Mouse (Mus musculus) CH12.LX (cell line): ENCODE results near the gene Lmnb2. TPM values are rescaled to one million over a fixed set of nuclear protein-coding genes. Genes with fewer than 3 reads are reported as not detected.

ENCODE experiments used
- DNase-seq: peaks from one replicate; pipeline ENCODE4 v3.0.0-alpha.2; 2013; ENCODE audit errors: extremely low read depth
- H3K27ac ChIP-seq: 2 replicates; pipeline ENCODE4 v1.5.1; 2012; ENCODE audit warnings: low read depth, mild to moderate bottlenecking, control low read depth, moderate library complexity; ENCODE audit not compliant: insufficient read depth
- H3K27me3 ChIP-seq: replicated peaks from 2 replicates; pipeline ENCODE3; 2012; ENCODE audit warnings: inconsistent platforms
- H3K36me3 ChIP-seq, 2 experiments: replicated peaks in 1 of 2; 2 replicates each; pipeline versions ENCODE3 to v1.6.1; 2012; ENCODE audit warnings: inconsistent platforms in 1 of 2, low read length in 1 of 2, mild to moderate bottlenecking in 1 of 2, mixed read lengths in 1 of 2, moderate library complexity in 1 of 2; ENCODE audit not compliant: control insufficient read depth in 1 of 2, insufficient read depth in 1 of 2
- H3K4me1 ChIP-seq, 2 experiments: 2 replicates each; pipeline ENCODE4 v1.6.1; 2012; ENCODE audit warnings: inconsistent platforms in 1 of 2, moderate library complexity in 1 of 2; ENCODE audit not compliant: insufficient read depth in 2 of 2, control insufficient read depth in 1 of 2
- H3K4me2 ChIP-seq: 2 replicates; pipeline ENCODE4 v1.6.1; 2012; ENCODE audit warnings: low read depth, mild to moderate bottlenecking, control low read depth; ENCODE audit not compliant: poor library complexity, insufficient read depth, severe bottlenecking
- H3K4me3 ChIP-seq, 3 experiments: fragments of 150-350 bp in 1 of 3; sonication (generic) in 1 of 3; replicated peaks in 1 of 3; 2 replicates each; pipeline versions ENCODE3 to v1.5.1; 2011 to 2012; ENCODE audit warnings: low read depth in 2 of 3, low read length in 2 of 3, mild to moderate bottlenecking in 2 of 3, moderate library complexity in 2 of 3, control low read depth in 1 of 3, improper control_type of control experiment in 1 of 3, inconsistent platforms in 1 of 3, mixed read lengths in 1 of 3; ENCODE audit not compliant: poor library complexity in 1 of 3
- H3K79me2 ChIP-seq: replicated peaks from 2 replicates; pipeline ENCODE4 v1.6.1; 2012; ENCODE audit warnings: mild to moderate bottlenecking, moderate library complexity; ENCODE audit not compliant: control insufficient read depth, poor library complexity, insufficient read depth, severe bottlenecking; ENCODE audit errors: extremely low read depth
- H3K9ac ChIP-seq: 2 replicates; pipeline ENCODE4 v1.6.1; 2012; ENCODE audit warnings: low read depth, mild to moderate bottlenecking, control low read depth, moderate library complexity; ENCODE audit not compliant: insufficient read depth
- H3K9me3 ChIP-seq: replicated peaks from 2 replicates; pipeline ENCODE3; 2012; ENCODE audit warnings: low read length, inconsistent platforms, mixed read lengths
- BHLHE40 ChIP-seq: IDR thresholded peaks from 2 replicates; pipeline ENCODE4 v1.6.1; 2011; ENCODE audit warnings: mild to moderate bottlenecking, low read depth, low read length, improper control_type of control experiment
- CHD2 ChIP-seq: IDR thresholded peaks from 2 replicates; pipeline ENCODE4 v1.6.1; 2011; ENCODE audit warnings: low read length, improper control_type of control experiment
- ELF1 ChIP-seq: IDR thresholded peaks from 2 replicates; pipeline ENCODE4 v1.6.1; 2014; ENCODE audit warnings: low read depth, mild to moderate bottlenecking, inconsistent platforms, low read length, improper control_type of control experiment
- EP300 ChIP-seq: IDR thresholded peaks from 2 replicates; pipeline ENCODE4 v1.6.1; 2011; ENCODE audit warnings: low read length, improper control_type of control experiment
- ETS1 ChIP-seq: conservative IDR thresholded peaks from 2 replicates; pipeline ENCODE4 v1.6.1; 2012; ENCODE audit warnings: low read depth, mild to moderate bottlenecking, inconsistent platforms, low read length, improper control_type of control experiment, moderate library complexity
- HCFC1 ChIP-seq: IDR thresholded peaks from 2 replicates; pipeline ENCODE4 v1.6.1; 2012; ENCODE audit warnings: low read depth, mild to moderate bottlenecking, inconsistent platforms, low read length, improper control_type of control experiment
- IRF4 ChIP-seq: IDR thresholded peaks from 2 replicates; pipeline ENCODE4 v1.6.1; 2014; ENCODE audit warnings: low read depth, mild to moderate bottlenecking, inconsistent platforms, low read length, improper control_type of control experiment
- JUN ChIP-seq: IDR thresholded peaks from 2 replicates; pipeline ENCODE4 v1.6.1; 2011; ENCODE audit warnings: low read depth, mild to moderate bottlenecking, low read length, improper control_type of control experiment, moderate library complexity; ENCODE audit not compliant: insufficient read depth
- JUND ChIP-seq: conservative IDR thresholded peaks from 2 replicates; pipeline ENCODE4 v1.6.1; 2011; ENCODE audit warnings: low read depth, low read length, improper control_type of control experiment
- KAT2A ChIP-seq: IDR thresholded peaks from 2 replicates; pipeline ENCODE4 v1.6.1; 2012; ENCODE audit warnings: low read length, improper control_type of control experiment, inconsistent platforms; ENCODE audit not compliant: insufficient replicate concordance
- MAFK ChIP-seq: IDR thresholded peaks from 2 replicates; pipeline ENCODE4 v1.6.1; 2011; ENCODE audit warnings: low read length, improper control_type of control experiment; ENCODE audit not compliant: insufficient replicate concordance
- MAX ChIP-seq: IDR thresholded peaks from 2 replicates; pipeline ENCODE4 v1.6.1; 2011; ENCODE audit warnings: low read length, improper control_type of control experiment
- MAZ ChIP-seq: IDR thresholded peaks from 2 replicates; pipeline ENCODE4 v1.6.1; 2012; ENCODE audit warnings: low read depth, mild to moderate bottlenecking, inconsistent platforms, low read length, improper control_type of control experiment, moderate library complexity
- MEF2A ChIP-seq: IDR thresholded peaks from 2 replicates; pipeline ENCODE4 v1.6.1; 2014; ENCODE audit warnings: low read depth, mild to moderate bottlenecking, inconsistent platforms, low read length, improper control_type of control experiment, borderline replicate concordance
- MYC ChIP-seq: IDR thresholded peaks from 2 replicates; pipeline ENCODE4 v1.6.1; 2011; ENCODE audit warnings: low read depth, mild to moderate bottlenecking, improper control_type of control experiment, low read length
- NELFE ChIP-seq: IDR thresholded peaks from 2 replicates; pipeline ENCODE4 v1.6.1; 2011; ENCODE audit warnings: low read depth, low read length, improper control_type of control experiment
- POLR2A ChIP-seq: IDR thresholded peaks from 2 replicates; pipeline ENCODE4 v1.6.1; 2011; ENCODE audit warnings: low read depth, mild to moderate bottlenecking, improper control_type of control experiment, low read length
- POLR2AphosphoS2 ChIP-seq: IDR thresholded peaks from 2 replicates; pipeline ENCODE4 v1.6.1; 2011; ENCODE audit warnings: low read depth, low read length, improper control_type of control experiment
- RAD21 ChIP-seq: IDR thresholded peaks from 2 replicates; pipeline ENCODE4 v1.6.1; 2011; ENCODE audit warnings: low read depth, mild to moderate bottlenecking, low read length, improper control_type of control experiment, moderate library complexity
- RCOR1 ChIP-seq: conservative IDR thresholded peaks from 2 replicates; pipeline ENCODE4 v1.6.1; 2012; ENCODE audit warnings: low read depth, mild to moderate bottlenecking, inconsistent platforms, low read length, improper control_type of control experiment
- SIN3A ChIP-seq: IDR thresholded peaks from 2 replicates; pipeline ENCODE4 v1.6.1; 2012; ENCODE audit warnings: low read length, improper control_type of control experiment, inconsistent platforms
- SMC3 ChIP-seq: IDR thresholded peaks from 2 replicates; pipeline ENCODE4 v1.6.1; 2011; ENCODE audit warnings: low read depth, low read length, improper control_type of control experiment
- UBTF ChIP-seq: IDR thresholded peaks from 2 replicates; pipeline ENCODE4 v1.6.1; 2012; ENCODE audit warnings: low read depth, mild to moderate bottlenecking, inconsistent platforms, low read length, improper control_type of control experiment, moderate library complexity
- ZC3H11A ChIP-seq: IDR thresholded peaks from 2 replicates; pipeline ENCODE4 v1.6.1; 2012; ENCODE audit warnings: low read depth, mild to moderate bottlenecking, inconsistent platforms, low read length, improper control_type of control experiment
- ZKSCAN1 ChIP-seq: IDR thresholded peaks from 2 replicates; pipeline ENCODE4 v1.6.1; 2012; ENCODE audit warnings: low read depth, inconsistent platforms, low read length, improper control_type of control experiment, borderline replicate concordance
- ZMIZ1 ChIP-seq: IDR thresholded peaks from 2 replicates; pipeline ENCODE4 v1.6.1; 2012; ENCODE audit warnings: low read depth, mild to moderate bottlenecking, inconsistent platforms, low read length, improper control_type of control experiment
- ZNF384 ChIP-seq: IDR thresholded peaks from 2 replicates; pipeline ENCODE4 v1.6.1; 2012; ENCODE audit warnings: low read depth, low read length, improper control_type of control experiment, inconsistent platforms
- dilution Hi-C: fragments of 300-500 bp; cut with MboI; formaldehyde crosslinking; loops from 2 replicates; pipeline ENCODE4 v1.14.3; 2020; ENCODE audit warnings: low sequenced_read_pairs; ENCODE audit not compliant: extremely low pct_unique_long_range_greater_than_20kb, extremely low pct_ligation_motif_present
- in situ Hi-C: fragments of 300-500 bp; cut with MboI; formaldehyde crosslinking; loops from 3 replicates; pipeline ENCODE4 v1.14.3; 2019; ENCODE audit warnings: low sequenced_read_pairs, low pct_ligation_motif_present, low pct_unique_long_range_greater_than_20kb, mixed read lengths
- polyA plus RNA-seq: library from polyadenylated mRNA; unstranded; fragments of >175 nt; gene quantifications from 2 replicates; pipeline ENCODE4 v1.2.1, GENCODE M21; 2012; ENCODE audit warnings: low read depth; ENCODE audit not compliant: insufficient read length
- total RNA-seq, 2 experiments: library from RNA; depleted of rRNA; stranded (reverse); fragments of 300-350 nt in 1 of 2; fragments of >200 nt in 1 of 2; gene quantifications; 2 replicates each; pipeline ENCODE4 v1.2.3; 2012 to 2014

Gene Lmnb2
- total and polyA plus RNA-seq, 3 experiments: 20.7 to 25.8 (median 23.7) TPM

DNA sequence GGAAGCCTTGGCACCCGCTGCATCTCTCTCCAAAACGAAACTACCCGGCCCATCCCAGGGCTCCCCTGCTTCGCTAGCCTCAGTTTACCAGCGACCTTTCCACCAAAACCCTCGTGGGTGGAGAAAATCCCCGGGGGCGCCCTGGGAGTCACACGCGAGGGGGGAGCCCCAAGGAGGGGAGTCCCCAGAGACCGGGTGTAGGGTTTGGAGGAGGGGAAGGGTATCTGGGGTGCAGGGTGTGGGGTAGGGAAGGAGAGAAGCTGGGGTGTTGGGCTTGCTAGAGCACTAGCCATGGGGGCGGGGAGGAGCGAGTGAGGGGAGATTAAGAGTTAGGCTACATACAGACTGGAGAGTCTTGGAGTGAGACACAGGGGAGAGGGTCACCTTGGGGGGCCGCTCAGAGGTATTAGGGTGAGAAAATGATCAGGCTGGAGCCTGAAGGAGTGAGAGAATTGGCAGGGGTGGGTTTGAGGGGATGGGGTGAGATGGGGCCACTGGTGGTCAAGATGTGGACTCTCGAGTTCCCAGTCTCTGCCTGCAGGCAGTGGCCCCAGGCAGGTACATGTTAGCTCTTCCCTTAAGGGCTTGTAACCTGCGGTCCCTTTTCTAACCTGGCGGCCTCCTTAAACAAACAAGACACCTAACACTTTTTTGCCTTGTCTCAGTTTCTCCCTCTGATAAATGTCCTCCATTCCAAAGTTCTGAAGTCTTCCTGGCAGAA lies 14.8 kb upstream of the Lmnb2 start:
- in situ Hi-C loops: loop anchor here (5.0 kb wide), 1 partner anchor 34 kb away; no protein-coding TSS in a partner anchor
- H3K4me1 ChIP-seq: peaks cover 34 to 79% of the 10 kb centered on the region in 2 experiments
- H3K27me3 ChIP-seq: peaks cover 19% of the 10 kb centered on the region

DNA sequence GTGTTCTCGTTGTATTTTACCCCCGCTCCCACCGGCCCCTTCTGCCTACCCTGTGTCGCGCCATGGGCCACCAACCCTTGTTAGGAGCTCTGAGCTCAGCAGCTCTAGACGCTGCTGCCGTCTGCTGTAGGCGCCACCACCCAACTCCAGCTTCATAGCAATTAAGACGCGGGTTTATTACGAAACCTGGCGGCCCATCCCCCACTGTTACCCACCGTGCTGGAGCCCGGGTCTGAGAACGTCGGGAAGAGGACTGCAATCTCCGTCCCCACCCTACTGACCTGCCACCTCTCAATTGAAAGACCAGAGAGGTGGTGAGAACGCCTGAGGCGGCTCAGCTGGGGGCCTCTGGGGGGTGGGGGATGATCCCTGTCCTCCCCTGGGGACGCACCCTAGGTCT lies 14.2 kb upstream of the Lmnb2 start:
- peaks cover 14% of the 10 kb centered on the region for H3K27me3 ChIP-seq
- H3K4me1 ChIP-seq: peaks cover 28 to 75% of the 10 kb centered on the region in 2 experiments
- H3K4me2 ChIP-seq: peak overlapping the region; percentile 73
- peak overlapping the region; percentile 14 to 89 (median 18) for H3K4me3 ChIP-seq
- H3K36me3 ChIP-seq: peaks cover 3 to 14% of the 10 kb centered on the region in 2 experiments
- no peak overlapping the region for H3K9ac ChIP-seq
- no peaks in the 10 kb centered on the region for H3K9me3 ChIP-seq
- H3K79me2 ChIP-seq: peaks cover 9% of the 10 kb centered on the region
- dilution Hi-C loops (no loop called here), in situ Hi-C loops (loop anchor here (5.0 kb wide), 1 partner anchor 35 kb away; no protein-coding TSS in a partner anchor)
- DNase-seq: no peak
- no peak overlapping the region for H3K27ac ChIP-seq
- TF ChIP-seq UBTF: no peak
- no peak for TF ChIP-seq SMC3
- TF ChIP-seq POLR2A: peak; percentile 48; the same call in 1 of the 2 replicates
- TF ChIP-seq JUND: no peak
- TF ChIP-seq CHD2: peak; percentile 77
- TF ChIP-seq MEF2A: 0 out of 2 replicates have a peak, but pooled peaks have one; percentile 10
- no peak for TF ChIP-seq ZNF384
- TF ChIP-seq EP300: no peak
- peak; percentile 13; the same call in 1 of the 2 replicates for TF ChIP-seq ETS1
- TF ChIP-seq POLR2AphosphoS2: peak; percentile 90; the same call in 1 of the 2 replicates
- no peak for TF ChIP-seq NELFE
- no peak for TF ChIP-seq MYC
- TF ChIP-seq ZKSCAN1: no peak
- no peak for TF ChIP-seq ZMIZ1
- no peak; the same call in 1 of the 2 replicates for TF ChIP-seq HCFC1
- TF ChIP-seq JUN: no peak
- TF ChIP-seq MAX: no peak
- no peak for TF ChIP-seq BHLHE40
- no peak for TF ChIP-seq KAT2A
- TF ChIP-seq ELF1: 0 out of 2 replicates have a peak, but pooled peaks have one; percentile 16
- no peak for TF ChIP-seq RCOR1
- TF ChIP-seq RAD21: no peak
- TF ChIP-seq MAFK: no peak
- no peak for TF ChIP-seq SIN3A

More for the DNA sequence above, 14.8 kb upstream of the Lmnb2 start:
- H3K9me3 ChIP-seq: no peaks in the 10 kb centered on the region
- dilution Hi-C loops: no loop called here
- no peak for DNase-seq
- H3K36me3 ChIP-seq: peaks cover 3 to 14% of the 10 kb centered on the region in 2 experiments
- TF ChIP-seq ETS1 (peak; percentile 50; the same call in 1 of the 2 replicates), BHLHE40 (peak; percentile 45; the same call in 1 of the 2 replicates), ZNF384 (peak; percentile 9; the same call in 1 of the 2 replicates), MEF2A (0 out of 2 replicates have a peak, but pooled peaks have one; percentile 6), UBTF (no peak), JUN (no peak), MAZ (0 out of 2 replicates have a peak, but pooled peaks have one; percentile 58), ZC3H11A (no peak), IRF4 (peak; percentile 40; the same call in 1 of the 2 replicates), CHD2 (peak; percentile 67; the same call in 1 of the 2 replicates)
- H3K79me2 ChIP-seq: peaks cover 9% of the 10 kb centered on the region
- peak overlapping the region in 2 of 3 experiments; percentile 13 to 89 for H3K4me3 ChIP-seq
- peak overlapping the region; percentile 73 for H3K4me2 ChIP-seq
- H3K27ac ChIP-seq: no peak overlapping the region
- H3K9ac ChIP-seq: no peak overlapping the region
